Mouse (Mus musculus) megakaryocyte progenitor cell, adult 5-6 weeks (primary cell): Measurements from ENCODE around the gene Mfn1. TPM values are rescaled to one million over a fixed set of nuclear protein-coding genes. Genes with fewer than 3 reads are reported as not detected.

Experiments
- ATAC-seq: replicated peaks from 2 replicates; pipeline ENCODE4 v1.8.0; 2016; ENCODE audit warnings: mild to moderate bottlenecking, moderate TSS enrichment, inconsistent platforms; ENCODE audit not compliant: poor library complexity
- total RNA-seq, 2 experiments: library from RNA; stranded (forward) in 1 of 2; stranded (reverse) in 1 of 2; fragments of 157-497, 149-512 nt in 1 of 2; fragments of 200-1000 nt in 1 of 2; gene quantifications; 2 replicates each; pipeline versions ENCODE4 v1.2.3 to v1.2.4; 2015 to 2017

Mfn1 gene
- total RNA-seq, 2 experiments from 2014 or later = 31.2 to 34.1 TPM

DNA sequence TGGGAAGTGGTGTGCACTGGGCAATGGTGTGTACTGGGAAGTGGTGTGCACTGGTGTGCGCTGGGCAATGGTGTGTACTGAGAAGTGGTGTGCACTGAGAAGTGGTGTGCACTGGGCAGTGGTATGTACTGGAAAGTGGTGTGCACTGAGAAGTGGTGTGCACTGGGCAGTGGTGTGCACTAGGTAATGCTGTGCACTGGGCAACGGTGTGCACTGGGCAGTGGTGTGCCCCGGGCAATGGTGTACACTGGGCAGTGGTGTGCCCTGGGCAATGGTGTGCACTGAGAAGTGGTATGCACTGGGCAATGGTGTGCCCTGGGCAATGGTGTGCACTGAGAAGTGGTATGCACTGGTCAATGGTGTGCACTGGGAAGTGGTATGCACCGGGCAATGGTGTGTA, 80.0 kb downstream of the Mfn1 start:
- ATAC-seq = no peak

GRCm38 (mm10) chr3:32610560-32610959, 81.3 kb downstream of the Mfn1 start:
- ATAC-seq = peak; percentile 79

- ATAC-seq = no peak
These were observed 82.4 kb downstream of the Mfn1 start for GRCm38 (mm10) chr3:32611606-32612170.

DNA sequence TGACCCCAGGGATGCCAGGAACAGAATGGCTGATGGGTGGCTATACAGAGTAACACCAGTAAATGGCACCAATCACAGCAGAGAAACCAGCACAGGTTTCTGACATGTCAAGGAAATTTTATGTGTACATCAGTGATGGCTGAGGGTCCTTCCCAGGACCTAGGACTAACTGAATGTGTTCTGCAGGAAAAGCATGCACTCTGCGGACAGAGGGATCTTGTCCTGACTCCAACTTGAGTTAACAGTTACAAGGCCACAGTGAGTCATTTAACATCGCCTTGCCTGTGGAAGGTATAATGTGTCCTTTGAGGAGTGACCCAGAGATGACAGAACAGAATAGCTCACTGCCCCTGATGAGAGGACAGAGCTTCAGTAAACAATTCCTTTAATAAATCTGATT, 85.5 kb downstream of the Mfn1 start:
- ATAC-seq = no peak

- no peak for ATAC-seq
These were observed 86.1 kb downstream of the Mfn1 start for GRCm38 (mm10) chr3:32615376-32615775.

GRCm38 (mm10) chr3:32616006-32616330, 86.7 kb downstream of the Mfn1 start:
- 0 out of 2 replicates have a peak, but pooled peaks have one; percentile 1 for ATAC-seq

GRCm38 (mm10) chr3:32616331-32617052, 87.2 kb downstream of the Mfn1 start, which contains the start of gene Gnb4:
Gene Gnb4, minus strand, starts transcription at chr3:32616585.
- ATAC-seq = peak; percentile 64

- ATAC-seq = peak; percentile 12; the same call in 1 of the 2 replicates
These were observed 87.9 kb downstream of the Mfn1 start for GRCm38 (mm10) chr3:32617053-32617642.

GRCm38 (mm10) chr3:32621658-32622057, 92.4 kb downstream of the Mfn1 start:
- ATAC-seq = no peak; the same call in 1 of the 2 replicates

DNA sequence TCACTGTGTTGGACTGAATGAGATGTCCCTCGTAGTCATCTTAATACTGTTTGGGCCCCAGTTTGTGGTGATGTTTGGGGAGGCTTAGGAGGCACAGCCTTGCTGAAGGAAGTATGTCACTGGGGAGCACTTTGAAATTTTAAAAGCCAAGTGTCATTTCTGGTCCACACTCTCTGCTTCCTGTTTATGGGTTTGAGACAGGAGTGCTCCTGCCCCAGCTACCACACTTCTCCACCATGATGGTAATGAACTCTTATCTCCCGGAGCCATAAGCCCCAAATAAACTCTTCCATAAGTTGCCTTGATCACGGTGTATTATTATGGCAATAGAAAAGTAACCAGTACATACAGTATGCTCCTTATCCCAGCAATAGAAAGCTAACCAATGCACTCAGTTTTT, 92.8 kb downstream of the Mfn1 start:
- ATAC-seq = no peak

GRCm38 (mm10) chr3:32628141-32628540, 98.9 kb downstream of the Mfn1 start:
- no peak for ATAC-seq

Other genes with a start within 250 kb of the Mfn1 start
- 1.9 TPM in 2 replicates for gene Zmat3, start 163.5 kb upstream of the Mfn1 start, total RNA-seq (2015)
- 0.12 and 0.64 TPM in 2 replicates for gene Zmat3, start 163.5 kb upstream of the Mfn1 start, total RNA-seq (2017)
- gene Pik3ca, start 131.8 kb upstream of the Mfn1 start, total RNA-seq (2015) = 19.1 and 19.9 TPM in 2 replicates
- gene Pik3ca, start 131.8 kb upstream of the Mfn1 start, total RNA-seq (2017) = 21.1 and 23.2 TPM in 2 replicates
- gene Kcnmb3, start 37.2 kb upstream of the Mfn1 start, total RNA-seq (2015) = not detected in 2 replicates
- gene Kcnmb3, start 37.2 kb upstream of the Mfn1 start, total RNA-seq (2017) = not detected in 2 replicates
- 55.2 and 56.9 TPM in 2 replicates for gene Zfp639, start 19.2 kb upstream of the Mfn1 start, total RNA-seq (2015)
- gene Zfp639, start 19.2 kb upstream of the Mfn1 start, total RNA-seq (2017) = 43.1 and 49.9 TPM in 2 replicates
- 2.1 and 8.3 TPM in 2 replicates for gene Gnb4, start 87.1 kb downstream of the Mfn1 start, total RNA-seq (2015)
- gene Gnb4, start 87.1 kb downstream of the Mfn1 start, total RNA-seq (2017) = 3.0 and 13.7 TPM in 2 replicates
- gene Actl6a, start 176.8 kb downstream of the Mfn1 start, total RNA-seq (2015) = 119 and 137 TPM in 2 replicates
- 80.8 and 100 TPM in 2 replicates for gene Actl6a, start 176.8 kb downstream of the Mfn1 start, total RNA-seq (2017)
- 293 and 301 TPM in 2 replicates for gene Ndufb5, start 207.5 kb downstream of the Mfn1 start, total RNA-seq (2015)
- 163 and 224 TPM in 2 replicates for gene Ndufb5, start 207.5 kb downstream of the Mfn1 start, total RNA-seq (2017)
- 53.2 and 53.8 TPM in 2 replicates for gene Mrpl47, start 208.1 kb downstream of the Mfn1 start, total RNA-seq (2015)
- gene Mrpl47, start 208.1 kb downstream of the Mfn1 start, total RNA-seq (2017) = 21.2 and 27.1 TPM in 2 replicates